Mouse (Mus musculus) embryonic facial prominence, embryonic 10.5 days (tissue): ENCODE data around the gene Lrrc75b. TPM values are rescaled to one million over a fixed set of nuclear protein-coding genes. Genes with fewer than 3 reads are reported as not detected.

ENCODE experiments used
- DNase-seq: peaks from one replicate; pipeline ENCODE4 v3.0.0-alpha.2; 2017; ENCODE audit warnings: low spot score
- H3K27ac ChIP-seq: fragments of 300-500 bp; sonication (generic); replicated peaks from 2 replicates; pipeline ENCODE4 v1.5.1; 2016; ENCODE audit warnings: mild to moderate bottlenecking
- H3K27me3 ChIP-seq: fragments of 300-500 bp; sonication (generic); replicated peaks from 2 replicates; pipeline ENCODE4 v1.6.1; 2016; ENCODE audit warnings: low read depth, mild to moderate bottlenecking; ENCODE audit not compliant: poor library complexity, severe bottlenecking
- H3K36me3 ChIP-seq: fragments of 300-500 bp; sonication (generic); replicated peaks from 2 replicates; pipeline ENCODE4 v1.6.1; 2016; ENCODE audit warnings: mild to moderate bottlenecking, moderate library complexity
- H3K4me1 ChIP-seq: fragments of 300-500 bp; sonication (generic); 2 replicates; pipeline ENCODE4 v1.6.1; 2016
- H3K4me3 ChIP-seq: fragments of 300-500 bp; sonication (generic); 2 replicates; pipeline ENCODE4 v1.5.1; 2016; ENCODE audit warnings: mild to moderate bottlenecking, moderate library complexity
- H3K9me3 ChIP-seq: fragments of 300-500 bp; sonication (generic); 2 replicates; pipeline ENCODE4 v1.6.1; 2016; ENCODE audit warnings: mild to moderate bottlenecking
- WGBS: fragments of 180-500 bp; shearing (Covaris S2); methylation state at CpG from one replicate; pipeline ENCODE4 v1.1.7; 2016; 5-methylcytosine and 5-hydroxymethylcytosine counted together
- polyA plus RNA-seq: library from polyadenylated mRNA; unstranded; fragments of >200 nt; fragmentation: Nextera tagmentation; extraction: Ambion mirVana; gene quantifications from 2 replicates; pipeline ENCODE4 v1.2.1, GENCODE M21; 2016

Gene Lrrc75b
- polyA plus RNA-seq = 1.6 and 2.3 TPM in 2 replicates

DNA sequence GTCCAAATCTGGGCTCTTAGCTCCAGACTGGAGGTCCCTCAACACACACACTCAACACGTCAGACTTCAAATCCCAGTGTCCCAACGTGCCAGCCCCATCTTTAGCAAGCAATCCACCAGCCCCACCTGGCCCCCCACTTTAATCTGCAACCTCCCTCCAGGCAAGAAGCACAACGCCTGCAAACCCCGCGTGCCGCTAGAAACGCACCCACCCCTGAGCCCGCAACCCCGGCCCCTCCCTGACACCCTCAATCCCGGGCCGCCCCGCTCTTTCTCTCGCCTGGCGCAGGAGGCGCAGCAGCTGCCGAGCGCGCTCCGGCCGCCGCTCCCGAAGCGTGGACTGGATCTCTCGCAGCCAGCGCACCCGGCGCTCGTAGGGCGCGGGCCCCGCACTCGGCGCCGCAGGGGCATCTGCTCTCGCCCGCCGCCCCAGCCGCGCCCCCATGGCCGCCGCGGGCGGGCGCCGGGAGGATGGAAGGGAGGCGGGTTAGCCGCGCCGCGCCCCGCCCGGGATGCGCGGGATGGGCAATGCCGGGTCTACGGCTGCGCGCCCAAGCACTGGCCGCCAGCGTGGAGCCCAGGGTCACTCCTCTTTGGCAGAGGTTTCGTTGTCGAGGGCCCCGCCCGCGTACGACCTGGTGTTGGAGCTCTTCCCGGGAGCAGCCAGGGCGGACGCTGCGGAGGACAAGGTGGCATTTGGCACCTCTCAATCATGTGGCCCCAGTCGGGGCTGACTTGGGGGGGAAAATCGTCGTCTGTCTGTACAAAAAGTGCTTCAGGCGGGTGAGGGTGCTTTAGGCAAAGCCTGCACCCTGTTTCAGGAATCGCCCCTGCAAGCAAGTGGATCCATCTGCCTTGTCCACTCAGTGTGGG, at the start of gene Lrrc75b:
TSS of gene Lrrc75b (minus strand) at position 655 of the 873 bp plus-strand sequence.
- Histone ChIP-seq H3K27ac (peak within 1 kb of the TSS; percentile 85), H3K4me1 (peaks cover 50% of the 10 kb centered on the region), H3K36me3 (no peaks in the 10 kb centered on the region), H3K27me3 (peaks cover 77% of the 10 kb centered on the region), H3K9me3 (no peaks in the 10 kb centered on the region), H3K4me3 (peak within 1 kb of the TSS; percentile 78)
- DNase-seq = peak; percentile 69
- WGBS = under 1% methylated on average over 75 of the region's 75 CpGs

DNA sequence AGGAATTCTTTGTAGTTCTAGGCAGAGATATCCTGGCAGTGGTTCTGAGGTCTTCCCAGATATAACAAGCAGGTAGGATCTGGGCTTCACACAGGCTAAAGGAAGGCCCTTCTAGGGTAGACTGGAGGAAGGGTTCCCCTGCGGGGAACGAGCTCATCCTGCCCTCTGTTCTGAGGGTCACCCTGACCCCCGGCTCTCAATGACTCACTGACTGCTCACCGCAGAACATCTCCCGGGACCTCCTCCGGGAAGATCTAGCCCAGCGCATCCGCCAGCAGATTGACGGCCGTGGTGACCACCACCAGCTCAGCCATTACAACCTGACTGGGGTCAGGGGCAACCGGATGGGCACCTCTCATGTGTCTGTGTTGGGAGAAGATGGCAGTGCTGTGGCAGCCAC, 48.8 kb upstream of the Lrrc75b start:
- DNase-seq = no peak
- no peaks in the 10 kb centered on the region for H3K9me3 ChIP-seq
- H3K36me3 ChIP-seq = no peaks in the 10 kb centered on the region
- no peak overlapping the region for H3K27ac ChIP-seq
- no peaks in the 10 kb centered on the region for H3K4me1 ChIP-seq
- no peak overlapping the region for H3K4me3 ChIP-seq
- no peaks in the 10 kb centered on the region for H3K27me3 ChIP-seq
- 90% methylated on average over 11 of the region's 11 CpGs for WGBS

DNA sequence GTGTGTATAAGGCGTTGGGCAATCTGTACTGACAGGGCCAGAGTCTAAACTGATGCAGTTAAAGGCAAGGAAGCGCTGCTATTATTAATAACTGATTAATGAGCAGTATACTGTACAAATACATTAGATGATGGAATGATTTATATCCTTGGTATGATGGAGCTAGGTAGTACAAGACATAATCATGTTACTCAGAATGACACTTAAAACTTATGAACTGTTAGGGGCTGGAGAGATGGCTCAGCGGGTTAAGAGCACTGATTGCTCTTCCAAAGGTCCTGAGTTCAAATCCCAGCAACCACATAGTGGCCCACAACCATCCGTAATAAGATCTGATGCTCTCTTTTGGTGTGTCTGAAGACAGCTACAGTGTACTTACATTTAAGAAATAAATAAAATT, 47.1 kb upstream of the Lrrc75b start:
- no peak overlapping the region for H3K4me3 ChIP-seq
- no peak overlapping the region for H3K27ac ChIP-seq
- H3K9me3 ChIP-seq = no peaks in the 10 kb centered on the region
- 85% methylated on average over 4 of the region's 4 CpGs for WGBS
- no peaks in the 10 kb centered on the region for H3K36me3 ChIP-seq
- no peaks in the 10 kb centered on the region for H3K4me1 ChIP-seq
- H3K27me3 ChIP-seq = no peaks in the 10 kb centered on the region
- DNase-seq = no peak

DNA sequence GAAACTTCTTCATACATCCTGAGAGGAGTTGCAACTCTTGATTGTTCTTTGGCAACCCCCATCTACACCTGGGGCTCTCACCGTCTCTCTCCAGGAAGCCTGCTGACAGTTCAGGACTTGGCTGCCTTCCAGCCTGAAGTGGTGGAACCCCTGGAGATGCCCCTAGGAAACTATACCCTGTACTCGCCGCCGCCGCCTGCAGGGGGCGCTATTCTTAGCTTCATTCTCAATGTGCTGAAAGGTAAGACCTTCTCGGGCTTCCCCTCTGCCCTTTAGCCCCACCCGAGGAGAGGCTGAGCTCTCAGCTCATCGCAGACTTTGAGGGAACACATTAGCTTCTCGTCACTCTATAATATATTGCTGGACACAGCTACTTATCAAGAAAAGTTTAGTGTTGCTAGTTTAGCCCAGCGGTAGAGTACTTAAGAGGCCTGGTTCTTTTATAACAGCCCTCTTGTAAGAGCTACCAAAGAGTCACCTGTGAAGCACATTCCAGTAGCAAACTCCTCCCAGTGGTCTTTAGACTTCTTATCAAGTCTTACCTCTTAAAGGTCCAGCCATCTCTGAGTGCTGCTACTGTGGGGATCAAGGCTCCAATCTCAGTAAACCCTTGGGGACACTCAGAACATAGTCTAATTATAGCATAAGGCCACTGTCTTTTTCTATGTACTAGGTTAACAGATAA, 45.2 kb upstream of the Lrrc75b start:
- Histone ChIP-seq H3K27me3 (no peaks in the 10 kb centered on the region), H3K36me3 (no peaks in the 10 kb centered on the region), H3K27ac (no peak overlapping the region), H3K4me3 (no peak overlapping the region), H3K9me3 (no peaks in the 10 kb centered on the region), H3K4me1 (no peaks in the 10 kb centered on the region)
- DNase-seq = no peak
- WGBS = 44% methylated on average over 11 of the region's 11 CpGs

DNA sequence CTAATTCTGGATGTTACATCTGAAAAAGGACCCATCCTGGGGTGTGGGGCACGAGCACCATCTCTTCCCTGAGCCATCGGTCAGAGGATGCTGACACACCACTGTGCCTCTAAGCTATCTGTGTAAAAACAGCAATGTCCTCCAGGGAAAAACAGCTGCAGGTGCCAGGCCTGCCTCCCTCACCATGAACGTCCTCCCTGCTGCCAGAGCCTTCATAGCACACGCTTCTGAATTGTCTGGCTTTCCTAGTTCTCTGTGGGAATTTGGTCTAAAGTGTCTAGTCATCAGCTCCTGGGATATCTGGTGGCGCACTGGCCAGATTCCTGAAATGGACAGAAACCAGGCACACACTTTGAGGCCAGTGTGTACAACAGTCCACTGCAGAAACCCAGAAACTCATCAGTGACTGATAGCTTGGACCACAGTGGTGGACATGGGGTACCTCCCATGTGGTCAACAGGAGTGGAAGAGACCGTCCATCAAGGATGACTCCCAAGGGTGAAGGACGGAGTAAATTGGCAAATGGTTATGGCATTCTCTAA, 40.1 kb upstream of the Lrrc75b start:
- whole genome bisulfite sequencing = 88% methylated on average over 7 of the region's 7 CpGs
- Histone ChIP-seq H3K4me3 (no peak overlapping the region), H3K27ac (no peak overlapping the region), H3K9me3 (peaks cover 13% of the 10 kb centered on the region), H3K36me3 (no peaks in the 10 kb centered on the region), H3K4me1 (no peaks in the 10 kb centered on the region), H3K27me3 (no peaks in the 10 kb centered on the region)
- DNase-seq = no peak

DNA sequence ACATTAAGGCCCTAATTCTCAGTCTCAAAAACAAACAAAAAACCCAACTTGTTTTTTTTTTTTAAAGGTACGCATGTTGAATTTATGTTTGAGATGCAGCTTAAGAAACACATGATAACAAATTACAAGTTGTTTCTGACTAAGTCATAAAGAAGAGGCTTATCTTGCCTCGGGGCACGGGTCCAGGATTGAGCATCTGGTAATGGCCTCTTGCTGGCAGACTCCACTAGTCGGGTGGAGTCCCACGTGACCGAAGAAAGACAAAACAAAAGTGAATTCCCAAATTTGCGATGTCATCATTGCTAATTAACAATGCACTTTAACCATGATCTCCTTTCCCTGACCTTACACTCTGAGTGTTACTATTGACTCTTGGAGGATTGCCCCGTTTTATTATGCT, 35.9 kb upstream of the Lrrc75b start:
- peaks cover 13% of the 10 kb centered on the region for H3K9me3 ChIP-seq
- H3K36me3 ChIP-seq = no peaks in the 10 kb centered on the region

DNA sequence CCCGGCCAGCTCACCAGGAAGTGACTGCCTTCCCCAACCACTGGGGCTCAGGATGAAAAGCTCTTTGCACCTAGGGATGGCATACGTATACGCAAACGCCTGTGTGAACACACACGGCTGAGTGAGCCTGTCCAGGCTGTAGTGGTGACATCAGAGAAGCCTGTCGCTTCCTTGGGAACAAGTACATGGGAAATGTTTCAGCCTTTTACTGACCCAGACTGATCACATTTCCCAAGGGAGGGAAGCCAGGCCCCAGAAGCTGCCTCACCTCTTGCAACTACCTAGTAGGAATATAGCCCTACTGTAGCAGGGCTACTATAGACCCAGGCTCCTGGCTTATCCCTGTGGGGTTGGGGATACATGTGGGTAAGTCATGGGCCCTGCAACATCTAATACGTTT, 32.5 kb upstream of the Lrrc75b start:
- H3K36me3 ChIP-seq = no peaks in the 10 kb centered on the region
- H3K27me3 ChIP-seq = no peaks in the 10 kb centered on the region
- no peak for DNase-seq
- H3K4me3 ChIP-seq = no peak overlapping the region
- H3K9me3 ChIP-seq = peaks cover 9% of the 10 kb centered on the region
- H3K27ac ChIP-seq = no peak overlapping the region
- 83% methylated on average over 7 of the region's 7 CpGs for WGBS
- H3K4me1 ChIP-seq = peaks cover 19% of the 10 kb centered on the region

More for the DNA sequence above, 35.9 kb upstream of the Lrrc75b start:
- Histone ChIP-seq H3K27ac (no peak overlapping the region), H3K27me3 (no peaks in the 10 kb centered on the region), H3K4me3 (no peak overlapping the region), H3K4me1 (no peaks in the 10 kb centered on the region)
- DNase-seq = no peak
- 88% methylated on average over 8 of the region's 8 CpGs for WGBS

DNA sequence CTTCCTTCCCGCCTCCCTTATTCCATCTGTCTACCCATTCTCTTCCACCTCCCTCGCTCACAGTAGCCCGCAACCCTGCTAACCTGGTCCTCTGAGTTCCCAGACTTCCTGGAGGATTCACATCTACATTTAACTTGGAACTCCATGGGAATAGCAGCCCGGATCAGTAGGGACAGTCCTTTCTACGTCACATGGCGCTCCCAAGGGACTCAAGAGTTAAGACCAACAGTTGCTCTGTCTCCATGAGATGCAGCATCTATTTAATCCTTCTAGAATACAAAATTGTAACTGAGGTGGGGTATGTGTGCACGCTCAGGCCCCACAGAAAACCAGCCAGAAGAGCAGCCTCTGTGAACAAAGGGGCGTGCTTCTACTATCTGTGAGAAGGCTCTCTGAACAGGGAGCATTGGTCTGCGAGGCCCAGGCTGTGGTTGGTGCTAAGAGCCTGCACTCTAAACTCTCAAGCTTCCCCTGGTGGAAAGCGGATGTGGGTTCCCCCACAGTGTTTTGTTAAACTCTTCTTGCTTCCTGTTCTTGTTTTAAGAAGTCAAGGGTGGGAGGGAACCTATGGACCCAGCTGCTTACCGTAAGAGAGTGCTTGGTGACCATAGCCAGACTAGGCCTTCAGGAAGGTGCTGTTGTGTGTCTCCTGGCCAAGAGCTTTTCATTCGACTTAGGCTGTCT, 31.2 kb upstream of the Lrrc75b start:
- WGBS = 79% methylated on average over 12 of the region's 12 CpGs
- no peaks in the 10 kb centered on the region for H3K36me3 ChIP-seq
- peaks cover 22% of the 10 kb centered on the region for H3K4me1 ChIP-seq
- H3K9me3 ChIP-seq = no peaks in the 10 kb centered on the region
- H3K27me3 ChIP-seq = no peaks in the 10 kb centered on the region
- H3K4me3 ChIP-seq = no peak overlapping the region
- DNase-seq = no peak
- H3K27ac ChIP-seq = 0 out of 2 replicates have a peak overlapping the region, but pooled peaks have one; percentile 26

DNA sequence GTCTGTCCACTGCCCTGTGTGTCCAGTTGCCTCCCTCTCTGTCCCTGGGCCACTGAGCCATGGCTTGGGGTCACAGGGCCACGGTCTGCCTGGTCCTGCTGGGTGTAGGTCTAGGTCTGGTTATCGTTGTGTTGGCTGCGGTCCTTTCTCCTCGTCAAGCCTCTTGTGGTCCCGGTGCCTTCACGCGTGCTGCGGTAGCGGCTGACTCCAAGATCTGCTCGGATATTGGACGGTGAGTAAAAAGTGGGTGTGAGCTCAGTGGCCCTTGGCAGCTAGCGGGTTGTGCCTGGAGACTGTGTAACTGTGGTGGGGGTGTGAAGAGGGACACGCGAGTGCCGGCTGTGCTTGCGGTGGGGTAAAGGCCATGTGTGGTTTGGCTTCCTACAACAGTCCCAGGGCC, 29.5 kb upstream of the Lrrc75b start:
- H3K27ac ChIP-seq = peak overlapping the region; percentile 60
- no peaks in the 10 kb centered on the region for H3K36me3 ChIP-seq
- H3K4me1 ChIP-seq = peaks cover 22% of the 10 kb centered on the region
- whole genome bisulfite sequencing = 84% methylated on average over 16 of the region's 16 CpGs
- peaks cover 13% of the 10 kb centered on the region for H3K27me3 ChIP-seq
- H3K9me3 ChIP-seq = no peaks in the 10 kb centered on the region
- no peak for DNase-seq
- H3K4me3 ChIP-seq = 0 out of 2 replicates have a peak overlapping the region, but pooled peaks have one; percentile 8

DNA sequence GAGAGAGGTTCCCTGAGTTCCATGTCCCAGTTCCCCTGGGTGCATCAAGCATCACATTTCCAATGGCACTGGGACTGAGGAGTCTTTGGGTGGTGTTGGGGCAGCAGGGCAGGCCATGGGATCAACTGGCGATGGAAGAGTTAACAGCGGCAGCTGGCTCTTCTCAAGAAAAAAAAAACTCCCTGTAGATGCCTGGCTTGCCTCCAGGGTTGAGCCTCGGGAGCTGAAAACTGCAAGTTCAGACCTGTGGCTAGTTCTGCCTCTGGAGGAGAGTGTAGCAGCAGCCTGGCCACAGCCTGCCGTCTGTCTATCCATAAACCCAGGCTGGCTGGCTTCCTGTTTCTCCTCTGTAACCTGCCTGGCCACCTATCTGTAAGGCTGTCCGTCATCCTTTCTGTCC, 29.0 kb upstream of the Lrrc75b start, which contains the start of gene Ggt5:
TSS of gene Ggt5 (plus strand) at position 212 of the 400 bp plus-strand sequence.
- DNase-seq = peak; percentile 56
- peak within 1 kb of the TSS; percentile 60 for H3K27ac ChIP-seq
- WGBS = 38% methylated on average over 5 of the region's 5 CpGs
- H3K4me1 ChIP-seq = peaks cover 22% of the 10 kb centered on the region
- H3K9me3 ChIP-seq = no peaks in the 10 kb centered on the region
- H3K36me3 ChIP-seq = no peaks in the 10 kb centered on the region
- H3K27me3 ChIP-seq = peaks cover 18% of the 10 kb centered on the region
- 0 out of 2 replicates have a peak within 1 kb of the TSS, but pooled peaks have one; percentile 8 for H3K4me3 ChIP-seq

DNA sequence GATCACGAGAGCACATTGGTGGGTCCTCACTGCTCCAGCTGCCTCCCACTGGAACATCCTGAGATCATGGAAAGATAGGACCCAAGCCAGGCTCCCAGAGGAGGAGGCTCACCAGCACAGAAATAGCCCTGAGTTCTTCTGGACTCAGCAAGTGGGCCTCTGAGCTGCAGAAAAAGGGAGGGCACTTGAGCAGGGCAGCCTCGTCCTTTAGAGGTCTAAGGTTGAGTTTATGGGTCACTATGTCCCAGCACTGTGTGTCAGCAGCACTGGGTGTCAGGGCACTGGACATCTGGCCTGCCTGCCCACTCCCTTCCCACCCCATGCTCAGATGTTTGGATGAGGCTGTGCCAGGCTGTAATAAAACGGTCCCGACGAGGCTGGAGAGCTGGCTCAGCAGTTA, 28.2 kb upstream of the Lrrc75b start:
- H3K36me3 ChIP-seq = no peaks in the 10 kb centered on the region
- H3K4me3 ChIP-seq = no peak overlapping the region
- peaks cover 18% of the 10 kb centered on the region for H3K27me3 ChIP-seq
- H3K9me3 ChIP-seq = no peaks in the 10 kb centered on the region
- H3K27ac ChIP-seq = no peak overlapping the region
- no peak for DNase-seq
- peaks cover 22% of the 10 kb centered on the region for H3K4me1 ChIP-seq
- WGBS = 80% methylated on average over 5 of the region's 5 CpGs

DNA sequence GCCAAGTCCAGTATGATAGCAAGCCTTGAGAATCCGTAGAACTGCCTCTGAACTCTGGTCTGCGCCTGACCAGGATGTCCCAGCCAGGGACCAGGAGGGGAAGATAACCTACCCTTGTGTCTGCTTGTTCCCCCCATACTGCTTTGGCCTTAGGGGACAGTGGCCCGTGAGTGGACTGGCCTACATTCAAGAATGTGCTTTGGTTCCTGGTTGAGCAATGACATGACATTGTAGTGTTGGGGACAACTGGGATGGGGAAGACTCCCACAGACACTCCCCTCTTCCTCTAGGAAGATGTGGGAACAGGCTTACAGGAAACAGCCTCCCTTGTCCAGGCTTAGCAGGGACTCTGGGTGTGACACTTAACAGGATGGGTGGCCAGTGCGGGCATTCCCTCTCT, 27.7 kb upstream of the Lrrc75b start:
- Histone ChIP-seq H3K4me3 (no peak overlapping the region), H3K4me1 (peaks cover 22% of the 10 kb centered on the region), H3K27me3 (peaks cover 18% of the 10 kb centered on the region), H3K27ac (no peak overlapping the region), H3K9me3 (no peaks in the 10 kb centered on the region), H3K36me3 (no peaks in the 10 kb centered on the region)
- 82% methylated on average over 4 of the region's 4 CpGs for WGBS
- no peak for DNase-seq
